Mouse (Mus musculus) kidney, embryonic 15.5 days (tissue): ENCODE data around the gene Nubp2. TPM values are rescaled to one million over a fixed set of nuclear protein-coding genes. Genes with fewer than 3 reads are reported as not detected.

Experiments used
- ATAC-seq: fragments of 200-750 bp; cut with Nextera tagmentation; replicated peaks from 2 replicates; pipeline ENCODE4 v1.8.0; 2017; ENCODE audit warnings: moderate TSS enrichment; ENCODE audit not compliant: low FRiP score
- H3K27ac ChIP-seq: fragments of 300-500 bp; sonication (generic); 2 replicates; pipeline ENCODE4 v1.5.1; 2015; ENCODE audit warnings: mild to moderate bottlenecking, inconsistent platforms
- H3K27me3 ChIP-seq: fragments of 300-500 bp; sonication (generic); 2 replicates; pipeline ENCODE4 v1.6.1; 2015; ENCODE audit warnings: inconsistent platforms
- H3K36me3 ChIP-seq: fragments of 300-500 bp; sonication (generic); 2 replicates; pipeline ENCODE4 v1.6.1; 2015; ENCODE audit warnings: inconsistent platforms
- H3K4me1 ChIP-seq: fragments of 300-500 bp; sonication (generic); 2 replicates; pipeline ENCODE4 v1.6.1; 2015; ENCODE audit warnings: inconsistent platforms
- H3K4me2 ChIP-seq: fragments of 300-500 bp; sonication (generic); 2 replicates; pipeline ENCODE4 v1.6.1; 2015; ENCODE audit warnings: moderate library complexity, mild to moderate bottlenecking, inconsistent platforms
- H3K4me3 ChIP-seq: fragments of 300-500 bp; sonication (generic); replicated peaks from 2 replicates; pipeline ENCODE4 v1.5.1; 2015; ENCODE audit warnings: mild to moderate bottlenecking, inconsistent platforms
- H3K9ac ChIP-seq: fragments of 300-500 bp; sonication (generic); 2 replicates; pipeline ENCODE4 v1.6.1; 2015; ENCODE audit warnings: mild to moderate bottlenecking, inconsistent platforms
- H3K9me3 ChIP-seq: fragments of 300-500 bp; sonication (generic); replicated peaks from 2 replicates; pipeline ENCODE4 v1.6.1; 2016; ENCODE audit warnings: inconsistent platforms
- WGBS: fragments of 180-500 bp; shearing (Covaris S2); methylation state at CpG from one replicate; pipeline ENCODE4 v1.1.7; 2015; ENCODE audit warnings: mixed read lengths; 5-methylcytosine and 5-hydroxymethylcytosine counted together
- polyA plus RNA-seq: library from polyadenylated mRNA; unstranded; fragments of >200 nt; fragmentation: Nextera tagmentation; extraction: Ambion mirVana; gene quantifications from 2 replicates; pipeline ENCODE4 v1.2.1, GENCODE M21; 2015

The Nubp2 gene
- 54.2 and 57.8 TPM in 2 replicates for polyA plus RNA-seq

GRCm38 (mm10) chr17:24886134-24886931 is at the start of gene Nubp2, which contains the start of gene Spsb3:
Gene Nubp2, minus strand, starts transcription at chr17:24886349.
Gene Spsb3, plus strand, starts transcription at chr17:24886643.
- peak within 1 kb of the TSS; percentile 92 for H3K4me2 ChIP-seq
- peaks cover 50% of the 10 kb centered on the region for H3K36me3 ChIP-seq
- H3K27me3 ChIP-seq, result no peaks in the 10 kb centered on the region
- no peaks in the 10 kb centered on the region for H3K9me3 ChIP-seq
- ATAC-seq, result peak; percentile 96
- peak within 1 kb of the TSS; percentile 95 for H3K4me3 ChIP-seq
- peaks cover 35% of the 10 kb centered on the region for H3K4me1 ChIP-seq
- peak within 1 kb of the TSS; percentile 81 for H3K27ac ChIP-seq
- H3K9ac ChIP-seq, result peak within 1 kb of the TSS; percentile 83
- under 1% methylated on average over 69 of the region's 69 CpGs for WGBS

- Histone ChIP-seq H3K4me1 (peaks cover 19% of the 10 kb centered on the region), H3K4me3 (peak overlapping the region; percentile 99), H3K9me3 (no peaks in the 10 kb centered on the region), H3K4me2 (peak overlapping the region; percentile 76), H3K9ac (peak overlapping the region; percentile 89), H3K36me3 (peaks cover 13% of the 10 kb centered on the region), H3K27me3 (no peaks in the 10 kb centered on the region), H3K27ac (no peak overlapping the region)
- ATAC-seq, result no peak
These were observed 49.5 kb upstream of the Nubp2 start for GRCm38 (mm10) chr17:24935666-24936065.

DNA sequence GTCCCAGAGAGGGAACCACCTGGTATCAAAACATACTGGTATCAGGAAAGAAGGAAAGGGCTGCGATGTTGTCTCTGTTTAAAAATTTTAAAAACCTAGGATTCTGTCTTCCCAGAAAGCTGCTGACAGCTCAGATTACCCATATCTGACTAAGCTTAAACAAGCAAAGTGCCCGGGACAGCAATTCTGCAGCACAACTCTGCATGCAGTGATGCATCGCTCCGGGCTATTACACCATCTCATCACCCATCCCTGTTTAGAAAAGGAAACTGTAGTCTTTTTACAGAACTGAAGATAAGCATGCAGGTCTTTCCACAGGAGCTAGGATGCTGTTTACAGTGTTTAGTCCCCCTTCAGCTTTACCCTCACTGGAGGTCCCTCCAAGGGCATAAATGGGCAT is 48.8 kb upstream of the Nubp2 start:
- Histone ChIP-seq H3K27ac (no peak overlapping the region), H3K36me3 (peaks cover 13% of the 10 kb centered on the region), H3K27me3 (no peaks in the 10 kb centered on the region), H3K4me3 (peak overlapping the region; percentile 99), H3K9me3 (no peaks in the 10 kb centered on the region), H3K4me2 (peak overlapping the region; percentile 76), H3K9ac (peak overlapping the region; percentile 89), H3K4me1 (peaks cover 19% of the 10 kb centered on the region)
- ATAC-seq, result no peak
- 72% methylated on average over 4 of the region's 4 CpGs for WGBS

GRCm38 (mm10) chr17:24933163-24933562 is 47.0 kb upstream of the Nubp2 start:
- Histone ChIP-seq H3K4me1 (peaks cover 19% of the 10 kb centered on the region), H3K27me3 (no peaks in the 10 kb centered on the region), H3K4me2 (no peak overlapping the region), H3K27ac (no peak overlapping the region), H3K9ac (no peak overlapping the region), H3K36me3 (peaks cover 23% of the 10 kb centered on the region), H3K4me3 (no peak overlapping the region), H3K9me3 (no peaks in the 10 kb centered on the region)
- ATAC-seq, result no peak
- WGBS, result 59% methylated on average over 4 of the region's 4 CpGs

- Histone ChIP-seq H3K4me2 (no peak overlapping the region), H3K4me3 (no peak overlapping the region), H3K27ac (no peak overlapping the region), H3K9me3 (no peaks in the 10 kb centered on the region), H3K4me1 (peaks cover 19% of the 10 kb centered on the region), H3K27me3 (no peaks in the 10 kb centered on the region), H3K36me3 (peaks cover 27% of the 10 kb centered on the region), H3K9ac (no peak overlapping the region)
- 97% methylated on average over 4 of the region's 4 CpGs for WGBS
- no peak for ATAC-seq
These were observed 46.3 kb upstream of the Nubp2 start for GRCm38 (mm10) chr17:24932431-24932830.

- Histone ChIP-seq H3K27me3 (no peaks in the 10 kb centered on the region), H3K9me3 (no peaks in the 10 kb centered on the region), H3K9ac (no peak overlapping the region), H3K4me1 (0 out of 2 replicates have a peak, but pooled peaks cover 4% of the 10 kb centered on the region), H3K27ac (no peak overlapping the region), H3K4me2 (no peak overlapping the region), H3K36me3 (peaks cover 57% of the 10 kb centered on the region), H3K4me3 (no peak overlapping the region)
- ATAC-seq, result no peak
- 71% methylated on average over 1 of the region's 1 CpGs for WGBS
These were observed 43.4 kb upstream of the Nubp2 start for GRCm38 (mm10) chr17:24929506-24929905.

DNA sequence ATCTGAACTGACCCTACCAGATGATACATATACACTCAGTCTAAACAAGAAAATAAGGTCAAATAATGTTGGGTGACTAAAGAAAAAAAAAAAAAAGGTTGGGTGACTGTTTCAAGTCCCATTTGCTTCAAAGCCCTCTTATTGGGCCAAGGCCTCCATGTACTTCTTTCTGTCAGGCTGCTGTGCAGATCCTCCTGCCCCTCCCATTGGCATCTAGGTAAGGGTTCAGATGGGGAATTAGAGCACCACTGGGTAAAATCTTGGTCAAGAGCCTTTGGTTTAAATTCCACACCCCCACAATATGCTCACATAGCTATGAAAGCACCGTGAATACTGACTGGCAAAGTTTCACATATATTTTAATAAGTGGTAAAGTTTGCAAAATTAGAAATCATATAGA is 37.1 kb upstream of the Nubp2 start:
- Histone ChIP-seq H3K27ac (no peak overlapping the region), H3K9ac (no peak overlapping the region), H3K4me1 (no peaks in the 10 kb centered on the region), H3K4me3 (no peak overlapping the region), H3K36me3 (peaks cover 96% of the 10 kb centered on the region), H3K4me2 (no peak overlapping the region), H3K9me3 (no peaks in the 10 kb centered on the region), H3K27me3 (no peaks in the 10 kb centered on the region)
- WGBS, result 95% methylated on average over 1 of the region's 1 CpGs
- no peak for ATAC-seq

DNA sequence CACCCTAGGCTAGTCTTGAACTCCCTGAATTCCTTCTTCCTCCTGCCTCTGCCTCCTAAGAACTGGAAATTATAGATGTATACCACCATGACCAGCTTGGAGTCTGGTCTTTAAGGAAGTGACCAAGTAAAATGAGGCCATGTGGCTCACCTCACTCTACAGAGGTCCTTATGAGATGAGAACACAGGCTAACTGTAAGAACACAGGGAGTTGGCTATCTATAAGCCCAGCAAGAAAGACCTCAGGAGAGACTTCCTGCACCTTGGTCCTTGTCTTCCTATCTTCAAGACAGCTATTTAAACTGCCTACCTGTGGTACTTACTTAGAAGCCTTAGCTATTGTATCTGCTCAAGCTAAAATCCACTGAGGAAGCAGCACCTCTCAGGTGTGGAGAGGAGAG is 27.8 kb upstream of the Nubp2 start:
- H3K9ac ChIP-seq, result no peak overlapping the region

DNA sequence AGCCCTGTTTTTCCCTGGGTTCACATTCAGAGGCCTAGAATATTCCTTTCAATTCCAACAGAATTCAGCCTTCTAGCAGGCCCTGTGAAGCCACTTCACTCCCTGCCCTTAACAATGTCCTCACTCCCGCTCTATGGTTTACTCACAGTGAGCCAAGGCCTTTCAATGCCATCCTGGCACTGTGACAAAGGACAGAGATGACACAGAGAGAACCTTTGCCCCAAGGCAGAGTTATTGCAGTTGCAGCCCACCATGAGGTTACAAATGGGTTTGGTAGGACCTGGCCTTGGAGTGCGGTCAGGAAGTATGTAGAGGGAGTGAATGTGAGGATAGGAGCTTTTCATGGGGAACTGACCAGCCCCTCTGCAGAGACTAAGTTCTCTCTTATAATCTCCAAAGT is 21.4 kb upstream of the Nubp2 start:
- Histone ChIP-seq H3K27ac (no peak overlapping the region), H3K9me3 (no peaks in the 10 kb centered on the region), H3K9ac (no peak overlapping the region), H3K27me3 (no peaks in the 10 kb centered on the region), H3K36me3 (peaks cover 100% of the 10 kb centered on the region), H3K4me2 (no peak overlapping the region), H3K4me1 (no peaks in the 10 kb centered on the region), H3K4me3 (no peak overlapping the region)
- no peak for ATAC-seq
- WGBS, result 94% methylated on average over 2 of the region's 2 CpGs

More for the DNA sequence above, 27.8 kb upstream of the Nubp2 start:
- Histone ChIP-seq H3K36me3 (peaks cover 99% of the 10 kb centered on the region), H3K4me2 (no peak overlapping the region), H3K27me3 (no peaks in the 10 kb centered on the region), H3K4me1 (no peaks in the 10 kb centered on the region), H3K9me3 (no peaks in the 10 kb centered on the region), H3K27ac (no peak overlapping the region), H3K4me3 (no peak overlapping the region)
- ATAC-seq, result no peak

GRCm38 (mm10) chr17:24903767-24904166 is 17.6 kb upstream of the Nubp2 start:
- Histone ChIP-seq H3K36me3 (peaks cover 100% of the 10 kb centered on the region), H3K27ac (no peak overlapping the region), H3K4me2 (no peak overlapping the region), H3K9ac (no peak overlapping the region), H3K9me3 (no peaks in the 10 kb centered on the region), H3K4me1 (no peaks in the 10 kb centered on the region), H3K4me3 (no peak overlapping the region), H3K27me3 (no peaks in the 10 kb centered on the region)
- WGBS, result 89% methylated on average over 9 of the region's 9 CpGs
- ATAC-seq, result no peak

DNA sequence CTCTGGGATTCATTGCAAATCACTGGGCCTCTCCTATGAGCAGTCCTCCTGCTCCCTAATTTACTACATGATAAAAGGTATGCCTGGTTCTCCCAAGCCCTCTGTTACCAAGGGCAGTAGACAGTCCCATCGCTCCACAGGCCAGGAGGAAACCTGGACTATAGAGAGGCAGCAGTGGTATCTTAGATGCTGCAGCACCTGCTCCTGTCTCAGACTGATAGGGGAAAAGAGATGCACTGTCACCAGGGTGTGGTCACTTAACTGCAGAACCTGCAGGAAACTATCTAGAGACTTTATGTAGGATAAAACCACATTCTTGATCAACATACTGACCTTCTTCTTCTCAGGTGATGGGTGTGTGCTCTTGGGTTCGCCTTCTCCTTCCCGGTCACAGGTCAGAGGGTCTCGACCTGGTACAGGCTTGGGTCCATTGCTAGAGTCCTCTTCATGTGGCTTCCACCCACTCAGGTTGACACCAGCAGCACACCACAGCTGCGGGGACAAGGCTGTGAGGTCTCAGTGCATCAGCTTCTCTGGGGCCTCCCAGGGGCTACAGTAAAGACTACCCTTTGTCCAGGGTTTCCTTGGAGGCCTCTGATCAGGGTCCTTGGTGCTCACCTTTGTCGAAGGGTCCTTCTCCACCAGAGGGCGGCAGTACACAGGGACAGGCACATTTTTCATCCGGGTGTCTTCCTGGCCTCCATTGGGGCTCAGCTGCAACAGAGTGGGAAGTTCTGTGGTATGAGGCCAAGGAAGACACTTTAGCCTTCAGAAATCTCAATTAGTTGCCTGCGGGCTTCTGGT is 16.7 kb upstream of the Nubp2 start:
- Histone ChIP-seq H3K4me1 (peaks cover 4% of the 10 kb centered on the region), H3K27me3 (no peaks in the 10 kb centered on the region), H3K4me3 (no peak overlapping the region), H3K9ac (no peak overlapping the region), H3K36me3 (peaks cover 100% of the 10 kb centered on the region), H3K27ac (no peak overlapping the region), H3K9me3 (no peaks in the 10 kb centered on the region), H3K4me2 (no peak overlapping the region)
- no peak; the same call in 1 of the 2 replicates for ATAC-seq
- 68% methylated on average over 9 of the region's 9 CpGs for WGBS

- H3K4me2 ChIP-seq, result no peak overlapping the region
- no peak overlapping the region for H3K9ac ChIP-seq
- peaks cover 12% of the 10 kb centered on the region for H3K4me1 ChIP-seq
- ATAC-seq, result no peak
- H3K27me3 ChIP-seq, result no peaks in the 10 kb centered on the region
- H3K36me3 ChIP-seq, result peaks cover 98% of the 10 kb centered on the region
- H3K27ac ChIP-seq, result no peak overlapping the region
- WGBS, result 91% methylated on average over 5 of the region's 5 CpGs
- no peak overlapping the region for H3K4me3 ChIP-seq
- H3K9me3 ChIP-seq, result no peaks in the 10 kb centered on the region
These were observed 16.0 kb upstream of the Nubp2 start for GRCm38 (mm10) chr17:24902124-24902523.
